Mouse (Mus musculus) layer of hippocampus, adult 2 months (tissue): Measurements from ENCODE around the gene Vps53. TPM values are rescaled to one million over a fixed set of nuclear protein-coding genes. Genes with fewer than 3 reads are reported as not detected.

Source experiments
- DNase-seq, 2 experiments: peaks; one replicate each; pipeline ENCODE4 v3.0.0; 2022; ENCODE audit warnings: low spot score in 2 of 2
- H3K27ac ChIP-seq: fragments of 200-600 bp; 2 replicates; pipeline ENCODE4 v1.8.1; 2022
- H3K4me3 ChIP-seq: fragments of 200-600 bp; 2 replicates; pipeline ENCODE4 v1.8.1; 2022; ENCODE audit warnings: mild to moderate bottlenecking
- CTCF ChIP-seq: fragments of 200-600 bp; conservative IDR thresholded peaks from 2 replicates; pipeline ENCODE4 v1.8.1; 2022; ENCODE audit warnings: antibody characterized with exemption, mild to moderate bottlenecking, moderate library complexity
- total RNA-seq, 2 experiments: library from RNA; stranded (reverse); gene quantifications; 2 replicates each; pipeline ENCODE4 v1.2.3; 2021

Gene Vps53
- total RNA-seq, 2 experiments from 2014 or later: 97.1 to 103 TPM

DNA sequence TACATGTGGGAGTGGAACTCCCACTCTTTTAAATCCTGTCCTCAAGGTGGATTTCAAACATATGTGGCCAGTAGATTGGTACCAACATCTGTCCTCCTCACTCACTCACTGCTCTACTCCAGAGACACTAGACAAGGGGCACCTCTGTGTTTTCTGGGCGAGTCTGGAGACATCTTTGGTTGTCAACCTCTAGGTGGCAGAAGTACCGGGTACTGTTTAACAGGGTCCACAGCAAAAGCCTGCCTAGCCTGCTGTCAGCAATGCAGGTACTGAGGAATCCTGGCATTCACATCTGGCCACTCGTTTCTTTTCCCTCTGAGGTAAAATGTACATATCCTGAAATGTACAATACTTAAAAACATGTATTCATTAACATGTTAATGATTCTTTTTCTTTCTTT, 123.0 kb downstream of the Vps53 start:
- DNase-seq: no peak
- no peak overlapping the region for H3K4me3 ChIP-seq
- peak; percentile 70 for TF ChIP-seq CTCF
- no peak overlapping the region for H3K27ac ChIP-seq

DNA sequence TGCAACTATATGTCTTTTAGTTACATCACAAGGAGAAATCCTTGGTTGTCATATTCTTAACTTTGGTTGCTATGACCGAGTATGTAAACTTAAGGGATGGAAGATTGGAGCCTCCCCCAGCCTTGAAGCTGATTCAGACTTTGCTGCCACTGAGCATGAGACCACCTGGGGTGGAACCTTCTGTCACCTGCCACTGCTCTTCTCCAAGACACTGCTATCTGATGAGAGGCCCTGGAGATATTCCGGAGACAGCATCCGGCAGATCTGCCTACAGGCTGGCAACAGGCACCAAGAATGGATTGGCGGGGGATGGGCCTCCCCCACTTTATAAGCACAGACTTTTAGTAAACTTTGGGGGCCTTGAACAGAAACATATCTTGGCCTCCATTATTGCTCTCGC, 127.0 kb downstream of the Vps53 start:
- Histone ChIP-seq H3K27ac (no peak overlapping the region), H3K4me3 (no peak overlapping the region)
- TF ChIP-seq CTCF: no peak
- DNase-seq: no peak

DNA sequence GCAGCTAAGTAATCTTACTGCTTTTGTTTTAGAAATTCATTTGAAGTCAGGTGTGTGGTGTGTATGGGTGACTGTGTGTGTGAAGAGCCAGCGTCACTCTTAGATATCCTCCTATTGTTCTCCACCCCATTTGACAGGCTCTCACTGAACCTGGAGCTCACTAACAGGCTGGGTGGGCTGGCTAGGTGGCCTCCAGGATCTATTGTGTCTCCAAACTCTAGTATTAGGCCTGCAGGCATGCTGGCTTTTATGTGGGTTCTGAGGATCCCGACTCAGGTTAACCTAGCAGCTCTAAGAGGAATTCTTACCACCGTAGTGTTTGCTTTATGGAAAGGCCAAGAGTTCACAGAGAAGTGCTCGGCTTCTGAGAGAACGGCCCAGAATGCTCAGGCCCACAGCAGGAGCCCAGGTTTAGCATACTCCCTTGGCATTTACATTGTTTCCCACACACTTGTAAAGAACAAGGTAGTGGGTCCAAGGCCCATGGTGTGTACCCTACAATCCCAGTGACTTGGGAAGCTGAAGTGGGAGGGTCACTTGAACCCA, 128.4 kb downstream of the Vps53 start:
- H3K4me3 ChIP-seq: no peak overlapping the region
- no peak overlapping the region for H3K27ac ChIP-seq
- no peak for TF ChIP-seq CTCF
- DNase-seq: no peak

DNA sequence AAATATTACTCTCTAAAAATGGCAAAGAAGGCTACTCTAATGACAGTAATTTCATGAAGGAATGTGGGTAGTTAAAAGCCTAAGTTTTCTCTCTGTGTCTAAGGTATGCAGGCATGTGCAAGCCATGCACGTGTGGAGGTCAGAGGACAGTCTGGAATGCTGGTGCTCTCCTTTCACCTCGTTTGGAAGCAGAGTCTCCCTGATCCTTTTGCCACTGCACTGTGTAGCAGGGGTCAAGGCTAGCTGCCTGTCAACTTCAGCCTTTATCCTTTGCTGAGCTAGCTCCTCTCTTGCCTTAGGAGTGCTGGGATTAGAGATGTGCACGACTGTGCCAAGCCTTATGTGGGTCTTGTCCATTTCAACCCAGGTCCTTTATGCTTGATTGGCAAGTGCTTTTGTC, 128.9 kb downstream of the Vps53 start:
- Histone ChIP-seq H3K27ac (no peak overlapping the region), H3K4me3 (no peak overlapping the region)
- no peak for TF ChIP-seq CTCF
- DNase-seq: no peak

DNA sequence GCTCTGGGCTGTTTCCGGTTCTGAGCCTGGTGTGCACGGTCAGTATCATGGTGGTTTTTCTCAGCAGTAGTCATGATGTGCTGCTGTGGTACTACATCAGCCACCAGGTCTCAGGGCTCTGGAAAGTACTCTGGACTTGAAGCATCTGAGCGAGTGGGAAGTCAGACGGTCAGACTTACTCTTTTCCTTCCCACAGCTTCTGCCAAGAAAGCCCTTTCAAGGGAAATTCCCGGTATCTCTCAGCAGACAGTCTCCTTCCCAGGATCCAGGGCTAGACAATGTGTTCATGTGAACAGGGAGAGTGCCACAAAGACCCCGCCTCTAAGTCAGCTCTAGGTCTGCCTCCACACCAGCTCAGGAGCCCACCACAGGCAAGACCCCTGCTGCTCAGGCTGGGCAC, 134.1 kb downstream of the Vps53 start:
- no peak overlapping the region for H3K4me3 ChIP-seq
- H3K27ac ChIP-seq: no peak overlapping the region
- TF ChIP-seq CTCF: no peak
- no peak for DNase-seq

DNA sequence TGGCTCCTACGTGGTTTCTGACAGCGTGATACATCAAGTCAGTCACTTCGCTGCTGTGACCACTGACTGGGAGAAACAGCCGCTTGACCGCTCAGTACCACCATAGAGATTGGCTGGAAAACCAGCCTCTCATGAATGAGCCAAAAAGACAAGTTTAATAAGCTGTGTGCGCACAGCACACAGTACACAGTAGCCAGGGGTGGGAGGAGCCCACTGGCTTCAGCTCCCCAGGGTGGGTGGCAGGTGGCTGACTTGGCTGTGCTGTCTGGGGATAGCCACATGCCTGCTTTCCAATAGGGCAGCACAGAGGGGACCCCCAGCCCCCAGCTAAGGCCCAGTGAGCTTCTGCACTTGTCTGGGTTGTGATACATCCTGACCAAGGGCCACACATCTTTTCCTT, 135.0 kb downstream of the Vps53 start:
- Histone ChIP-seq H3K4me3 (no peak overlapping the region), H3K27ac (no peak overlapping the region)
- no peak for TF ChIP-seq CTCF
- no peak for DNase-seq

DNA sequence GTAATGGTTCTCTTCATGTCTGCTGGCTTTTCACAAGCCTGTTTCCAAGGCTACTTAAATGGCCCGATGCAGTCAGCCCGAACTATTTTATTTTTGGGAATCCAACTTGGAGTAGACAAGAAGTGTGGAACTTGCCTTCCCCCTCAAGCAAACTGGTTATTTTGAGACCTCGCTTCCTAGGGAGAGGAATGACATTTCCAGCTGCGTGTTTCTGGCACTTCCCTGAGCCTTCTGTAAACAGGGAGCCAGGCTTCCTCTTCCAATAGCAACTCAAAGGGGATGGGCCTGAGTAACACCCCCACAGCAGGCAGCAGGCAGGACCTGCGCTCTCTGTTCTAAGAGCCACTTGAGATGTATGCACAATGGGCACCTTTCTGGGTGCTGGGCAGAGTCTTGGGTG, 136.6 kb downstream of the Vps53 start:
- H3K4me3 ChIP-seq: no peak overlapping the region
- peak overlapping the region; percentile 64 for H3K27ac ChIP-seq
- DNase-seq: peak; percentile 36 to 45
- TF ChIP-seq CTCF: no peak

DNA sequence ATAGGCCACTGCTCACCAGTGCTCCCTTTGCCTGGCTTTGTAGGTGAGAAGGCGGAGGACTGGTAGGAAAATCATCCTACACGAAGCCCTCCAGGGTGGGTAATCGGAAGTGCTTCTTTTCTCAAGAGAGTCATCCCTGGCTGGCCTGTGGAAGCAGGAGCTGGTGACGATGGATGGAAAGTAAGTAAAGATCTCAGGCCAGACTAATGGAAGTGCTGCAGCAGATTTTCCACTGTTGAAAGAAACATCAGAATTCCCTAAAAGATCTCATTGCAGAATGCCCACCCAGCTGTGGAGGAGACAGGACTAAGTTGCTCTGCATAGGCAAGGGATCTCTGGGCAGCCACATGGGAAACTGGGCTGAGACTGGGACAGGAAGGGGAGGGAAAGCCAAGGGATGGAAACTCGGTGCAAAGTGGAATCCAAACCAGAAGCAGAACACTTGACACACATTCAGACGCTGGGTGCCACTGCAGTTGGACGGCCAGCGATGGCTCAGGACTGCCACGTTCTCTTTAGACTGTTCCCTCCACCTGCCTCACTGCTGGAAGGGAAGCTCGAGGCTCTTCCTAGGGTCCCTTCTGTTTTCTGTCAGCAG, 137.3 kb downstream of the Vps53 start:
- Histone ChIP-seq H3K27ac (peak overlapping the region; percentile 64), H3K4me3 (no peak overlapping the region)
- no peak for TF ChIP-seq CTCF
- no peak for DNase-seq

DNA sequence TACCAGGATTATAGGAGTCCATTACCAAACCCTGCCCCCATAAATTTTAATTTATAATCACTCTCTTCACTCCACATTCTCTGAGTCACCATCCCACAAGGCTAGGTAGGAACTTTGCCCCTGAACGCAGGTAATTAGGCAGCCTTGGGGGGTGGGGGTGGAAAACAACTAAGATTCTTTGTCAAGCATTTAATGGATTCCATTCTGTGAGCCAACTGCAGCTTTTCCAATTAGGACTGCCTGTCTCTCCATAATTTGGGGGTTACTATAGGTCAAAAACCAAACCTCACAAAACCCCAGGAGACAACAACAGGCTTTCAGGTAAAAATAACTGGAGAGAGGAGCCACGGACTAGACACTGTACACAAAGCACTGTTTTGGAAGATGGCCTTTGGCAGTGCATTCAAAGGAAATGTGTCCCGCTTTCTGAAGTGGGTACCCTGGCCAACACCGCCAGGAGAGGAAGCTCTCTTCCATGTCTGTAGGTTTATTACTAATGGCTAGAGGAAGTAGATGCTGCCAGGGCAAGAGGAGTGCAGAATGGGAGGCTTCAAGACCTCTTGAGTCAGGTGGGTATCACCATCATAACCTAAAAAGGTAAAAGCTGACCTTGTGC, 138.6 kb downstream of the Vps53 start:
- H3K4me3 ChIP-seq: no peak overlapping the region
- DNase-seq: no peak
- no peak for TF ChIP-seq CTCF
- H3K27ac ChIP-seq: no peak overlapping the region

DNA sequence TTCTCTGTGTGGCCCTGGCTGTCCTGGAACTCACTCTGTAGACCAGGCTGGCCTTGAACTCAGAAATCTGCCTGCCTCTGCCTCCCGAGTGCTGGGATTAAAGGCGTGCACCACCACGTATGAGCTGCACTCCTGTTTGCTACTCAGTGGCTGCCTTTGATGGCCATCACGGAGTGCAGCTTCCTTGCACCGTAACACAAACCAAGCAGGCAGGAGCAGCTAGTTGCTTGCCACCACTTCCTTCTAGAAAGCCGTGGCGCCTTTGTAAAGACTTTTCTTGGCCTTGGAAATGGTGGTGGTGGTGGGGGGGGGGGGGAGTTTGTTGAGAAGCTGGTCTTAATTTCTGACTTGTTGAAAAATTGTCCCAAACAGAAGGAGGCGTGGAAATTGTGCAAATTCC, 139.3 kb downstream of the Vps53 start:
- DNase-seq: no peak
- Histone ChIP-seq H3K27ac (no peak overlapping the region), H3K4me3 (no peak overlapping the region)
- no peak for TF ChIP-seq CTCF

DNA sequence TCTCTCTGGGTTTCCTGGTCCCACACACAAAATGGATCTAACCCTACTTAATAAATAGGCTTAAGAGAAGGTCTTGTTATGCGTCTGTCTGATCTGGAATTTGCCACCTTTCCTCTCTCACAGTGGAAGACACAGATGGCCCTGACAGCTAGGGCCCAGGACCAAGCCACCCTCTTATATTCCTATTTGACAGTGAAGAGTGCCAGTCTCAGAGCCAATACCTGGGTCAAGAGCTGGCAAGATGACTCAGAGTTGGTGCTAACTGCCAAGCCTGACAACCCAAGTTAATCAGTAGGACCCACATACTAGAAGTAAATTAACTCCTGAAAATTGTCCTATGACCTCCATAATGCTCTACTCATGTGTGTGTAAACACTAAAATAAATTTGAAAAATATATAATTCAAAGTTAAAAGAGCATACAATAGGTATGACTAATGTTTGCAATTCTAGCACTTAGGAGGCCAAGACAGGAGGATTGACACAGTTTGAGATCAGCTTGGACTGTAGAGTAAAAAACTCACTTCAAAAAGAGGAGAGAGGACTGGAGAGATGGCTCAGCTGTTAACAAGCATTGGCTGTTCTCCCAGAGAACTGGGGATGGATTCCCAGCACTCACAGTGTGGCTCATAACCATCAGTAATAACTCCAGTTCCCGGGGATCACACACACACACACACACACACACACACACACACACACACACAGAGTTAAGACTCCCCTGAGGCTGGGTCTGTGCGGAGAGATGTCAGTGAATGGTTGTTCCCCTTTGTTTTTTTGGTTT, 140.0 kb downstream of the Vps53 start:
- TF ChIP-seq CTCF: no peak
- DNase-seq: no peak
- H3K4me3 ChIP-seq: no peak overlapping the region
- H3K27ac ChIP-seq: no peak overlapping the region

DNA sequence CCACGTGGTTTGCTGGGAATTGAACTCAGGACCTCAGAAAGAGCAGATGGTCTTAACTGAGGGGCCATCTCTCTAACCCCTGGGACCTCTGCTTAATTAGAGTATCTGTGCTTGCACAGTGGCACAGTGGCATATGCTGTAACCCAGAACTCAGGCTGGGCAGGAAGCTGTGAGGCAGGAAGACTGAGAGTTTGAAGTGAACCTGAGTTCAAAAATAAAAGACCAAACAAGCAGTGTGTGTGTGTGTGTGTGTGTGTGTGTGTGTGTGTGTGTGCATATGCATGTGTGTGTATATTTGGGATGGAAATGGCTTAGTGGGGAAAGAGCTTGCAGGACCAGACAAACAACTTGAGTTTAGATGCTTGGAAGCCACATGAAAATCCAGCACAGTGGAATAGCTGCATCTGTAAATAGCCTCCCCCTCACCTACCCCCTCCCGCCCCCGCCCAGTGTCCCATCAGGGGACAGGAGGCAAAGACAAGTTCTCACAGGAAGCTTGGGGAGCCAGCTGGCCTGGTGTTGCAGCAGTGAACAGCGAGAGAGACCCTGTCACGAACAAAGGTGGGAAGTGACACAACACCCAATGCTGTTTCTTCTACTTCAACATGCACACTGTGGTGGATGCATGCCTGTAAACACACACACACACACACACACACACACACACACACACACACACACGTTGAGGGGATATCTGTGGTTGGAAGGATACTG, 141.7 kb downstream of the Vps53 start:
- no peak overlapping the region for H3K27ac ChIP-seq
- no peak for DNase-seq
- TF ChIP-seq CTCF: no peak
- H3K4me3 ChIP-seq: no peak overlapping the region

DNA sequence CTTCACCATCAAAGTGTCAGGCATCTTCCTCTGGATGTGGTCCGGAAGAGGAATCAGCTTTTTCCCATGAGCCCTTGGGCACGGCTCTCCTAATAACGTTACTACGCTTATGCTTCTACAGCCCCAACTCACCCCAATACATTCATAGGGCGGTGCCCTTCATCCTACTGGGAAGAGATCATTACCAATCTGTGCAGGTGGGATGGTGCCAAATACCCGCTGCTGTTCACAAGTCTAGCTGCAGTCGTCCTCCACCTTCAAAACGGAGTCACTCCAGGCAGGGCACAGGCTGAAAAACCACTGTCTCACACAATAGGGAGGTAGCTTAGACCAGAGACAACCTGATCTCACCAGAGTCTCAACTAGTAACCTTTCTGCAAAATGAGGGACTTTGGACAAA, 144.3 kb downstream of the Vps53 start:
- Histone ChIP-seq H3K27ac (no peak overlapping the region), H3K4me3 (no peak overlapping the region)
- TF ChIP-seq CTCF: no peak
- no peak for DNase-seq
